Mouse (Mus musculus): ENCODE data around the gene Pbx2. TPM values are rescaled to one million over a fixed set of nuclear protein-coding genes. Genes with fewer than 3 reads are reported as not detected.

Gene Pbx2
- 51.6 to 61.4 TPM (median 59.6 TPM) in 4 replicates for total RNA-seq (2023; ENCODE audit: inconsistent age)

DNA sequence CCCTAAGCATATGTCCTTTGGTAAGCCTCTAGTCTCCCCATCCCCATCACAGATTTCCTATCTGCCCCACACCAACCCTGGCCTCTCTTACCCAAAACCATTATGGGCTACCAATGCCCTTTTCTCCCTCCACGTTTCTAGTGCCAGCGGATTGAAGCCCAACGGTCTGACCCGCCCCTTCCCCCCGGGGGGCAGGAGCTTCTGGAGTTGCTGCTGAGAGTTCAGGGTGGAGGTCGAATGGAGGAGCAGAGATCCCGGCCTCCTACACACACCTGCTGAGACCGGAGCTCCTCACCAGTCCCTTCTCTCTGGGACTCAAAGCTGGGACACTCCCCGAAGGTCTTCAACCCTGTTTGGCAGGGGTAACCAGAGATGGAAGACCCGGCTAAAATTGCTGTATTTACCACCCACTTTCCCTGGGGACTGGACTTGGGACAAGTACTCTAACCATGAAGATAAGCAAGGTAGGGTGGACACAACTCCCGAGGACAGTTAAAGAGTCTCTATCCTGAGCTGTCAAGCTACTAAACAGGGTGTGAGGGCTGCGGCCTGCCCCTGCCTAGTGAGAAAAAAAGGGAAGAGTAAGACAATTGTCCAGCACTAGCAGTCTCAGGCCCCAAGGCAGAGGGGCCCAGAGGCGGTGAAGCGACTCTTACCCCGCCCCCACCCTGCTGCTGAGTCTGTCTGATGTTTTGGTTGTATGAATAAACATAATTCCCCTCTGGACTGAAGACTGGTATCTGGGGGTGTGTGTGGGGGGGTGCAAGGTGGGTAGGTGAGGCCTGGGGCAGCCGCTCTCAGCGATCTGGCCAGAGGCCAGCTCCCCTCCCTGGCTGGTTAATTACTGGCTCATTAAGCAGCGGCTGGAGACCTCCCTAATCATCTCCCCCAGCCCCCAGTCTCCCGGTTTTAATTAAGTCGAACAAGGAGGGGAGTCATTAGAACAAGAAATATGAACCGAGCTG is at the start of gene Pbx2:
Gene Pbx2, plus strand, starts transcription at position 238 of the 965 bp plus-strand sequence.

DNA sequence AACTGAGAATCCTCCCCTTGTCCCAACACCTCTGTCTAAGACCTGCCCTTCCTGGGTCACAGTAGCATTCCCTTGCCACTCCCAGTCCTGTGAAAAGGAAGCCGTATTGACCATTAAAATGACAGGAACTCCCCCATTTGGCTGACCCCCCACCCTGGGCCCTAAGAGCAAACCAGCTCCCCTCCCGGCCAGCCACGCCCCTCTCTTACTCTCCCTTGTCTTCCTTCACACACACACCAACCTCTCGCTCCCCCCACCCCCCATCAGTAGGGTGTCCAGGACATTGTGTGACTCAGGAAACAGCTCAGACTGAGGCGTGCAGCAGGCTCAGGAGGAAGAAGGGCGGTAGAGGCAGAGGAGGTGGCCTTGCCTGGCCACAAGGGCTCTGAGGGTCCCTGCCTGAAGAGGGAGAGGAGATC is 27.1 kb upstream of the Pbx2 start, which contains the start of gene Notch4:
Gene Notch4, plus strand, starts transcription at position 266 of the 419 bp plus-strand sequence.

DNA sequence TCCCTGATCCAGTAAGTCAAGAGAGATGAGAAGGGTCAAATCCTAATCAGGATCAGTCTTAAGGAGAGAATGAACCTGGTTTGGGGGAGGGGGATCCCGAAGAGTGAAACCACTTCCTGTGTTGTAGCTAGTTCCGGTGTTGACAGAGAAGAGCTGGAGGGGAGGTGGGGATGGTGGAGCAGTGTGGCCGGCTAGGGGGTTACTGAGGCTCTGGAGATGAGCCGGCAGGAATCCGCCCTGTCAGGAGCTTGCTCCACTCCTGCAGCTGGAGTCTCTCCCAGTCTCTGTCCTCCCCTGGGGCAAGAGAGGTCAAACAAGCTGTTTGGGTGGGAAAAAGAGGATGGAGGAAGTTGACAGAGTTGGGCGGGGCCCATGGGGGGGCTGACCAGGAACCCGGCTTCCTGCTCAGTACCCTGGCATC is 1.4 kb upstream of the Pbx2 start, which contains the start of gene Gpsm3:
Gene Gpsm3, plus strand, starts transcription at position 126 of the 421 bp plus-strand sequence.

DNA sequence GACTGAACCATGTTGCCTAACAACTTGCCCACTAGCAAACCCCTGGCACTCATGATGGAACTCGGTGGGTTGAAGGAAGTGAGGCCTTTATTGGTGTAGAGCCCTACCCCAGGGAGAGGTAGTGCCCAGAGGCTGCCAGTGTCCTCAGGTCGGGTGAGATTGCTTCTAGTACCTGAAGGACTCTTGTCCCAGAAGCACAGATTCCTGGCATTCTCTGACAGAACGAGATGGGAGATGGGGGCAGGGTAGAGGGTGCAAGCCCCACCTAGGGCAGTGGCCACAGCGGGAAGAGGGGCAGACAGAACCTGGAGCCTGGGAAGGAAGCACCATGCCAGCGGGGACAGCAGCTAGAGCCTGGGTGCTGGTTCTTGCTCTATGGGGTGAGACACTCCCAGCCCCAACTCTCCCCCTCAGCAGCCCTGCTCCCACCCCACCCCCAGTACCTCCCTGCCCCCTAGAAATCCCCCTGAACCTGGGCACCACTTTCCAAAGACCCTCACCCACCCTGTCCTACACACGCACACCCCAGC is 6.6 kb downstream of the Pbx2 start, which contains the start of gene Ager:
Gene Ager, plus strand, starts transcription at position 297 of the 530 bp plus-strand sequence.

DNA sequence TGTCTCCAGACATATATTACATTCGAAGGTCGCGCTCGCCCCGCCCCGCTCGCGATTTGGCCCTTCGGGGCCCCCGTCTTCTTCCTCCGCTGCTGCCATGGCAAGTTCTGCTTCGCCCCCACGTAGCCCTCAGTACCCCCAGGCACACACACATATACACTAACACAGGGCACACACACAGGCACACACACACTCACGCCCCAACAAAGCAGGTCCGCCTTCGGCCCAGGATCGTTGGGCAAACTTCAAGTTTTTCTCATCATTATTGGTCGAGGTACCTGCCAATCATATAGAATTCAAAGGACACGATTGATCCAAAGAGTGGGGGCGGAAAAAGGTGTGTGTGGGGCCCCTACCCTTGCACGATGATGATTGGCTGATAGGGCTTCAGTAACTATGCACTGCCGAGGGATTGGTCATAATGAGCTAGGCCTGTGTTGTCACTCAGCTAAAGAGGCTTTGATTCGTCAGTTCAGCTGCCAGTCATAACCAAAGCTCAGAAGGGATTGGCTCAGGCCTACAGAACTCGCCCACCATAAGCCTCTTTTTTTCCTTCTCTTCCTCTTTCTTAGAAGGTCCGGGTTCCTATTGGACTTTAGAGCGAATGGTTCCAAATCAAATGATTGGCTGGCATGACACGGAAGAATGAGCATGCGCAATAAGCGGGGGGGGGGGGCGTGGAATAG is 12.5 kb downstream of the Pbx2 start, which contains the start of gene Rnf5:
Gene Rnf5, minus strand, starts transcription at position 316 of the 686 bp plus-strand sequence.

DNA sequence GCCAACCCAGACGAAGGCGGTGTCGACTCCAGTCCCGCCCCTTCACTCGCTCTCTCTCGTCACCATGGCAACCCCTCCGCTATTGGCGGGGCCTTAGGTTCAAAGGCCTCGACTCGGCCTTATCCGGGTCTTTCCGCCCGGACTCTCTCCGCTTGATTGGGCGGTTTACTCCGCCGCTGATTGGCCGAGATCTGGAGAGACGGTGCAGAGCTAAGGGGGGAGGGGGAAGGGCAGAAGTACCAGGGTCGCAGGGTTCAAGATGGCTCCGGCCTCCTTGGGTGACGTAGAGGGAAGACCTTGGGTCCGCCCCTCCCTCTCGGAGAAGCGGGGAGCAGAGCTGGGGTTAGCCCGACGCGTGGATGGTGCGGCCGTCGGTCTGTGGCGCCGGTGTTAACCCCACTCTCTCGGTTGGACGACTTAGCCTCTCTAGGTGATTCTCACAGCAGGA is 13.0 kb downstream of the Pbx2 start, which contains the start of gene Agpat1:
Gene Agpat1, plus strand, starts transcription at position 202 of the 448 bp plus-strand sequence.

DNA sequence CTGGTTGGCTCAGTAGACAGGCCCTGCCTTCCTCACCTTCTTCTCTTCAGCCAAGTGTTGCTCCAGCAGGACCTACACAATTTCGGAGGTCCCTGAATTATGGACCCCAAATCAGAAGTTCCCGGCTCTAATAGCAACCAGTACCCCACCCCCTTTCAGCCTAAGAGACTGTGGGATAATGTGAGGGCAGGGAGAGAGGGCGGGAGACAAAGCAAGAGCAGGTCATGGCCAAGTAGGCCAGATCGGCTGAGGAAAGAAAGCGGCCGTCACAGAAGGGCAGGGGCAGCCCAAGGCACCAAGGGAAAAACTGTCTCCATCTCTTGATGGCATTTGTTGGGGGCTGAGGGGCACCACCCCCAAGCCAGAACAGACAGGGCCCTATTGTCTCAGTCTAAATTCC is 24.8 kb downstream of the Pbx2 start, which contains the start of gene Egfl8:
Gene Egfl8, minus strand, starts transcription at position 101 of the 400 bp plus-strand sequence.

DNA sequence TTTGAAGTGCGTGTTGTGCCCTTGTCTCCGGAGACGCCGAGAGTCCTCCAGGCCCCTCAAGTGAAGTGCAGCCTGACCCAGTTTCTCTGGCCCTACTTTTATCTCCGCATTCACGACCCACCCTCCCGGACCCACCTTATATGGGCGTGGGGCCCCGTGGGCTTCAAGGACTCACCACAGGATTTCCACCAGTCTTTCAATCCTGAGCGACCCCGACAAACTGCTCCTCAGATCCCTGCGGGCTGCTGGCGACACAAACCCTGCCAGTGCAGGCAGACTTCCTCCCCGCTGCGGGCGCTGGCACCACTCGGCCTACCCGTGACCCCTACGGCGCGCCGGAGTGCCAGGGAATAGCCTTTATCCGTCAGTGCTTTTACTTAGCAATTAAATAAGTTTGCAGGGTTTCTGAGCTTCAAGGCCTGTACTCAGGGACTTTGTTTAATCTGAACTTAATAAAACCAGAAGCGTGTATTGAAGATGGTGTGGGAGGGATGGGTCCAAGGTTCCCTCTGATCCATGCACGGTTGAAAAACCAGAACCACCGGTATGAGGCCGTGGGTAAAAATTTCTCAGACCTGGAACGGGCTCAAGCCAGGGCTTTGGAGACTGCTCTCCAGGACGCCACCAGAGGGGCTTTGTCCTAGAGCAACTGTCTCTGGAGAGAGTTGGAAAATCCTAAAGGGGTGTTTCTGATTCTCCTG is 37.0 kb downstream of the Pbx2 start, which contains the start of gene Ppt2:
Gene Ppt2, minus strand, starts transcription at position 568 of the 701 bp plus-strand sequence.

DNA sequence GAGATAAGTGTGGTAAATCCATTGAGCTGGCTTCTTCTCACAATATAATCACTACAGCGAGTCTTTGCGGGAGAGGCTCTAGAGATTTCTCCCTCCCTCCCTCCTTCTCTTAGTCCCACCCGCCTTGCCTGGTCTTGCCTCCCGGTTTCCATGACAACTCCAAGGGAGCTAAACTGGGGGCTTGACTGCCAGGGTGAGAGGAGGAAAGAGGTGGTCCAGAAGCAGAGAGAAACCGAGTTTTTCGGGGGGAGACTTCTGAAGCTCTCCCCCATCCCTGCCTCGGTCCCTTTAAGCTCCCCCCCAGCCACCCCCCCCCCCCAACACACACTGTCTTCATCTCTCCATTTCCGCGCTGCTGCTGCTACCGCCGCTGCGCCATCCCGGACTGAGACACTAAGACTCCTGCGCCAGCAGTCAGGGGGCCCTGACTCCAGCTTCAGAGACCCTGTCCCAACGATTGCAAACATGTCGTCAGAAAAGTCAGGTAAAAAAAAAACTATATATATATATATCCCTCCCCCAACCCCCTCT is 38.2 kb downstream of the Pbx2 start, which contains the start of gene Prrt1:
Gene Prrt1, plus strand, starts transcription at position 313 of the 531 bp plus-strand sequence.

DNA sequence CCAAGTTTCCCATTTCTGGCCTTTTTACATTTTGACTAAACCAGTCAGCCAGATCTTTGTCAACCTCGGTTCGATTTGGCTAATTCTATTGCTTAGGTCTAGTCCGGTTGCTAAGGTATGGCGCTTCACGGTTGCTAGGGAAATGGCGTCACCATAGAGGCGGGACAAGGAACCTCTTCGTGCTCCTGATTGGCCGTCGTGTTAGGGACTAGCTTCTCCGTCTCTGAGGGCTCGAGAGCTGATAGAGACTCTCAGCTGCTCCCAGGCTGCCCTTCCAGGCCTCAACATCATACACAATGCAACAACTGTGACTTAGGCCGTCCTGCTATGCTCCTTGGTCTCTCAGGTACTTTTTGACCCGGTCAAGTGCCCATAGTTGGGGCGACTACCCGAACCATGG is 53.5 kb downstream of the Pbx2 start, which contains the start of gene Fkbpl:
Gene Fkbpl, plus strand, starts transcription at position 157 of the 400 bp plus-strand sequence.

Other genes starting within 250 kb of the Pbx2 start
- gene Btnl2, start 236.4 kb upstream of the Pbx2 start, total RNA-seq (2023; ENCODE audit: inconsistent age): 8.2 to 10.9 TPM (median 10.3 TPM) in 4 replicates
- 2.5 to 3.5 TPM (median 3.1 TPM) in 4 replicates for gene Btnl1, start 214.1 kb upstream of the Pbx2 start, total RNA-seq (2023; ENCODE audit: inconsistent age)
- 6.3 to 23.1 TPM (median 16.8 TPM) in 4 replicates for gene BC051142, start 192.4 kb upstream of the Pbx2 start, total RNA-seq (2023; ENCODE audit: inconsistent age)
- not detected in 4 replicates for gene Btnl4, start 113.9 kb upstream of the Pbx2 start, total RNA-seq (2023; ENCODE audit: inconsistent age)
- gene Btnl6, start 73.9 kb upstream of the Pbx2 start, total RNA-seq (2023; ENCODE audit: inconsistent age): not detected in 4 replicates
- 0.21 to 2.0 TPM (median 1.6 TPM) in 4 replicates for gene Notch4, start 27.0 kb upstream of the Pbx2 start, total RNA-seq (2023; ENCODE audit: inconsistent age)
- gene Gpsm3, start 1.5 kb upstream of the Pbx2 start, total RNA-seq (2023; ENCODE audit: inconsistent age): 116 to 126 TPM (median 122 TPM) in 4 replicates
- gene Ager, start 6.6 kb downstream of the Pbx2 start, total RNA-seq (2023; ENCODE audit: inconsistent age): 3.9 to 4.7 TPM (median 4.7 TPM) in 4 replicates
- 30.2 to 36.8 TPM (median 35.2 TPM) in 4 replicates for gene Rnf5, start 12.4 kb downstream of the Pbx2 start, total RNA-seq (2023; ENCODE audit: inconsistent age)
- 58.3 to 69.5 TPM (median 62.3 TPM) in 4 replicates for gene Agpat1, start 13.0 kb downstream of the Pbx2 start, total RNA-seq (2023; ENCODE audit: inconsistent age)
- 0.66 to 0.67 TPM in 2 of 4 replicates, not detected in the others for gene Egfl8, start 24.7 kb downstream of the Pbx2 start, total RNA-seq (2023; ENCODE audit: inconsistent age)
- gene Ppt2, start 37.2 kb downstream of the Pbx2 start, total RNA-seq (2023; ENCODE audit: inconsistent age): 3.3 to 5.0 TPM (median 4.2 TPM) in 4 replicates
- gene Prrt1, start 38.3 kb downstream of the Pbx2 start, total RNA-seq (2023; ENCODE audit: inconsistent age): 0.84 TPM in 1 of 4 replicates, not detected in the others
- 2.6 to 5.5 TPM (median 2.9 TPM) in 4 replicates for gene Fkbpl, start 53.5 kb downstream of the Pbx2 start, total RNA-seq (2023; ENCODE audit: inconsistent age)
- 66.4 to 79.2 TPM (median 74.6 TPM) in 4 replicates for gene Atf6b, start 55.9 kb downstream of the Pbx2 start, total RNA-seq (2023; ENCODE audit: inconsistent age)
- 0.09 to 0.22 TPM (median 0.22 TPM) in 3 of 4 replicates, not detected in the other for gene Tnxb, start 79.3 kb downstream of the Pbx2 start, total RNA-seq (2023; ENCODE audit: inconsistent age)
- 1.8 to 3.2 TPM (median 2.4 TPM) in 4 replicates for gene C4b, start 152.6 kb downstream of the Pbx2 start, total RNA-seq (2023; ENCODE audit: inconsistent age)
- gene Cyp21a1, start 213.3 kb downstream of the Pbx2 start, total RNA-seq (2023; ENCODE audit: inconsistent age): not detected in 4 replicates
- gene Stk19, start 245.7 kb downstream of the Pbx2 start, total RNA-seq (2023; ENCODE audit: inconsistent age): 60.8 to 71.7 TPM (median 69.2 TPM) in 4 replicates
- gene Dxo, start 245.8 kb downstream of the Pbx2 start, total RNA-seq (2023; ENCODE audit: inconsistent age): 75.3 to 85.7 TPM (median 83.7 TPM) in 4 replicates

Measured in B cell, adult (primary cell).